Mouse (Mus musculus): ENCODE results near the gene Nudt15.

The Nudt15 gene

DNA sequence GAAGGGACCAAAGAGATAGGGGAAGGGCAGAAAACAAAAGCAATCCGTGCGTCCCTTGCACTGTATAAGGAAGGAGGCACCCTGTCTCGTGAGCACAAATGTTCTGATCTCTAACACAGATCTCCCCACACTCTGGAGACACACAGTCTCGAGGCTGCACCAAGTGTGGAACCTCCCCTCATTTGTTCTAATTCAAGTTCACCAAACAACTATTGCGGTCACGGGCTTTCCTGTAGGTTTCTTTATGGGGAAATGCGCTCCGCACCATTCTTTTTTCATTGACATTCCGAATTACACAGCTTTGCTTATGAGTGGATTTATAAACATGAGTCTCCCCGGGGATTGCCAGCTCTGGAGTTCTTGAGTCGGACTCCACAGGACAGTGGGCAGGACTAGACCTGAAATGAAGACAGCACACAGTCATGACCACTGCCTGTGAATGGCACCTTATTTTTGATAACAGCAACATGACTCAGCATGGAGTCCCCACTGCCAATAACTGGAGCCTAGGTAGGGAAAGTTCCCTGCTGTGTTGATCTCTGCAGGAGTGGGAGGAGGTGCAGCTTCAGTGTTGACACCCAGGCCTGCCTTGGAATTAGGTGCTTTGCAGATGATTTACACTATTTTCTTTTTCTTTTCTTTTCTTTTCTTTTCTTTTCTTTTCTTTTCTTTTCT, 40.2 kb downstream of the Nudt15 start:
- DNase-seq, result no peak

DNA sequence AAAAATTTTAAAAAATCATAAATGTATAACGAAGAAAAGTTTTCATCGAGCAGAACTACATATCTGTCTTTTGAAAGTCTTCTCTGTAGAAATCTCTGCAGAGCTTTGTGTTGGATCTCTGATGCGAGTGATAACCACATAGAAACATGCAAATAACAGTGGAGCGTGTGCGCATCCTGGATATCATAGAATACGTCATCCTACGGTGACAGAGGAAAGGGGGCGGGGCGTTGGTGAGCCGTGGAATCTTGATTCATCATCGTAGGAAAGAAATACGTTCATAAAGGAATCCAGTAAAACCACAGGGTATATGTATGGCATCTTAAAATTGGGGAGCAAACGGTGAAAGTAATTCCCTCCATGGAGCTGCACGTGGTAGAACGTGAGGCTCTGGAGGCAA, 40.8 kb downstream of the Nudt15 start:
- no peak for DNase-seq

DNA sequence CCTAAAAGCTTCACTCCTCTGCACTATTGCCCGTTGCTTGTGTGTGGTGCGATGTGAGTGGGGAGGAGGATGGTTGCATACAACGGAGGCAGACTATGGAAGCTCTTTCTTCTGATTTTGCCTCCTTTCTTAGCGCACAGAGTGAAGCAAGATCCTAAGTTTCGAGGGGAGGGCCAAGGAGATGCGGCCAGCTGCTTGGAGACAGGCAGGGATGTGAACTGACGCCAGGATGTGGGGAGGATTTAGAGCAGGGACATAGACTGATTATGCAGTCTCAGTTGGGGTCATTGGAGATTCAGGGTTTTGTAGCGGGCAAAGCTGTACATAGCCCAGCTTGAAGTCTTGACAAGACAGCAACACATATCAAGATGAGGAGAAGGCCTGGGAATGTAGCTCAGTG, 41.8 kb downstream of the Nudt15 start:
- DNase-seq, result no peak

DNA sequence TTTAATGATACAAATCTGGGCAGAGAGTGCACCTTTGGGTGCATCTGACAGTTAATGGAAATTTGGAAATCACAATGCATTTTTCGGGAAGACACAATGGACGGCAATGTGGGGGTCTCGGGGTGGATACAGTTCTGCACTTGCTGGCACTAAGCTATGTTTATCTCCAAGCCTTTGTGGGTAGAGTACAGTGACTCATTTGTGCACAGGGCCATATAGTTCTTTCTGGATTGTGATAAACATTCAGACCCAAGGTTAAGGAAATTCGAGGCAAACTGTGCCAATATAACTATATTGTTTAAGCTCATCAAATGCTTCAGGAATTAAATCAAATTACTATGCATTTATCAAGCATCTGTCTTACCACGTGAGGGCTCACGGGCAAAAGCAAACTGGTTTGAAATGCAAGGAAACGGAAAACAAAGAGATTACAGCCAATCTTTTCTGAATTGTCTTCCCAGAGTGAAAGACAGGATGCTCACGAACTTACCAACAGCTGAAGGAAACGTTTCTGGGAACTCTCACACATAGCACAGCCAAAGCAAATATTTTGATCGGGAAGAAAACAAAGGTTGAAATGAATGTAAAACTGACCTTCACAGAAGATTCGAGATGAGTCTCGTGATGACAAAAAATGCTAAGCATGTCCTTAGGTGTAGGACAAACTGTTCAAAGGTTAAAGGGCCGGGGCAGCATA, 44.7 kb downstream of the Nudt15 start:
- no peak for DNase-seq

DNA sequence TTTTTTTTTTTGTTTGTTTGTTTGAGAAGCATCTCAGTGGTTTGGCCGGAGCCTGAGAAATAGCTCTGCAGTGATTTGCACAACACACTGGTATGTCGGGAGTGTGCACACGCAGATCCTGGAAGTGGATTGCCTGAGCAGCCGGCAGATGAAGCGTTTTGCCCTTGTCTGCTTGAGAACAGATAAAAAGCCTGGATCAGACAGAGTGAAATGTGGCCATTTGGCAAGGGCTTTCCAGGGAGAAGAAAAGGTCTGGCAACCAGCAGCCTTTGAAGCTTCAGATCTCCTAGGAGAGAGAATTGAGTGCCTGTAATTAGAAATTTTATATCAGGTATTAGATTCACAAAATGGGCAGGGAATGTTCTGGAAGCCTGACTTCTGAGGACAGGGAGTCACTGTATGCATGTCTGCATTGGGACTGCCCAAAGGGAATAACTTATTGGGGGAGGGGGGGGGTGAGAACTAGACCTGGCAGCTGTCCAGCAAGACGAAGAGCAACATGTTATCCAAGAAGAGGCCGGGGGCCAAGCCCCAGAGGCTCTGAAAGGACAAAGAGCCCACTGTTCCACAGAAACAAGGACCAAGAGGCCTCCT, 45.4 kb downstream of the Nudt15 start:
- peak; percentile 42 for DNase-seq

DNA sequence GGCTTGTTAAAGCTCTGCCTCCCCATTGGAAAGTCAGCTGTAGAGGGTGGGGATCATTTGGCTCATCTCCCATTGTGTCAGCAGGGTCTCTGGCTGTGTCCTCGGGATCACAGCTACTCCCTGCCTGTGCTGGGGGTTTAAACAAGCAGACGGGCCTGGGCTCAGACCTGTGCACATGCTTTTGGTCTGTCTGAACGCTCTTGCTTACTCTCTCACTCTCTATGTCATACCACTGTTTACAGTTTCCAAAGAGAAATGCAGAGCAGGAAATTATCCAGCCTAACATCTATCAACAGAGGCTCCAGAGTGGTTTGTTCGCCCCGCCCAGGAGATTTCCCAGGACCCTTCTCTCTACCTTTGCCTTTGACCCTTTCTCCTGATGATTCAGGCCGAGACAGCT, 46.3 kb downstream of the Nudt15 start:
- DNase-seq, result no peak

DNA sequence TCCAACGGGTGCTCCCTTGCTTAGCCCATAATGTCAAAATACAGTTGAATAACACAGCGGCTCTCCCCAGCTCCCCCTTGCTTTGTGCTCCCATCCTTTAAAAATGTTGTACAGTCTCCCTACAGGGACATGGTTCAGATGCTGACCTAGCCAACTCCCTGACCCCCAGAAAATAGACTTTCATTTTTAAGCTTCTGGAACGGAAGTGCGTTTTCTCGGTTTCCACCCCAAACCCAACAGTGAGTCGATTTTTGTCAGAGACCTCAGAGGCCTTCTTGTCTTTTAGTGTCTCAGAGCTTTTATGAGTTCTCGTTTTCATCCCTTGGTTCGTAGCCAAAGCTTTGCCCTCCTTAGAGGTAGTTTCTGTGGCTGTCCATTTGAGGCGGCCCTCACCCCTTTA, 46.8 kb downstream of the Nudt15 start:
- DNase-seq, result no peak

DNA sequence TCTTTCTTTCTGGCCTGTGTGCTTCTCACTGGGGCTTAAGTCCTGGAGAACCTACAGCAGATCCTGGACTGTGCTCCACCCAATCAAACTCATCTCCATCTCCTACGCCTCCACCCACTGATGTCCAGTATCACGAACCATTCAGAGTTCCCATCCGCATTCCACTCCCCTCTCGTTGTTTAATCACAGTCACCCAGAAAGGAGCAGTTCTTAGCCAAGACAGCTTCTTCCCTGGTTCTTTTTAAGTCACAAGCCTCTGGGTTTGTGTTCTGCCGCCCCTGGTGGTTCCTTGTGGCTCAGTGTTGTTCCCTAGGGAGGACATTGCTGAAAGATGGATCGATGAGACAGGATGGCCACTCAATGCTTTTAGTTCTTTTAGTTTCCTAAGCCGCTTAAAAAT, 52.3 kb downstream of the Nudt15 start:
- no peak for DNase-seq

DNA sequence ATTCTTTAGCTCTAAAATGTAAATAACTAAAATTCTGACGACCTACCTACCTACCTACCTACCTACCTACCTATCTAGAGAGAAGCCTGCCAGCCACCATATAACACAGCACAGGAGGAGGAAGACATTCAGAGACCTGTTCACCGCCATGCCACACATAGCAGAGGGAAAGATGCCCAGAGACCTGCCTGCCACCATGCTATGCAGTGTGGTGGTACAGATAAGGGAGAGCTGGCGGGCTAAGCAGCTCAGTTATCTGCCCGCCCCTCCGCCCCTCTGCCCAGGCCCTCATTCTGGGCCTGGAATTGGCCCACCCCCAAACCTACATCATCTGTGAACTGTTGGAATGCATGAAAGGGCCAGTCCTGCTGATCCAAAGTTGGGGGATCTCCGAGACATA, 53.9 kb downstream of the Nudt15 start:
- DNase-seq, result no peak

DNA sequence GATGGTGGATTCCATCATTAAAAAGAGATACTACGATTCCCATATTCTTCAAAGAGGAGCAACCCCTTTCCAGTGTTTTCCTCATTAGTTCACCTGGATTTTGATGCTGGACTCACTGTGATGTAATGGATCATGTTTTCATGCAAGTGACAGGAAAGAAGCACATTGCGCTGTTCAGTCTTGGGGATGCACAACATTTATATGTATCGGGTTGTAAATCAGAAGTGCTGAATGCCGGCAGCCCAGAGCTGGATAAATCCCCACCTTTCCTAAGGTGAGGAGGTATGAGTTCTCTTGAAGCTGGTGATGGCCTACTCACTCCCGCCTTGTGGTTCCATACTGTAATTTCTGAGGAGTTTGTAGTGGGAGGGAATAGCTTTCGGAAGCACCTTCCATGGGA, 54.7 kb downstream of the Nudt15 start:
- no peak for DNase-seq

DNA sequence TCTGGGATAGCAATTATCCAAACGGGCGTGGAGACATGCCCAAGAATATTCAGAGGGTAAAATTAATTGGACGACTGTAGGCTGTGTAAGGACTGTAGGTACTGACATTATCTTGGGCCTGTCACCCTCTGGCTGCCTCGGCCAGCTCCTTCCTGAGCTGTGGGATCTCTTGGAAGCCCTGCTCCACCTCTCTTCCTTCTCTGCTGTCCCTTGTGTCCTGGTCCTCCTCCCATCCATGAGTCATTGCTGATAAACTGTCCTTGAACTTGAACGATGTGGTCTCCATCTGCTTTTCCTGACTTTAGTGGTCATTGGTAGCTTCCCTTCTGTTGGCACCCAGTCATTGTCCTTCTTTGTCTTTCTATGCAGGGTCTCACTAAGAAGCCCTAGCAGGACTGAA, 61.4 kb downstream of the Nudt15 start:
- DNase-seq, result no peak

DNA sequence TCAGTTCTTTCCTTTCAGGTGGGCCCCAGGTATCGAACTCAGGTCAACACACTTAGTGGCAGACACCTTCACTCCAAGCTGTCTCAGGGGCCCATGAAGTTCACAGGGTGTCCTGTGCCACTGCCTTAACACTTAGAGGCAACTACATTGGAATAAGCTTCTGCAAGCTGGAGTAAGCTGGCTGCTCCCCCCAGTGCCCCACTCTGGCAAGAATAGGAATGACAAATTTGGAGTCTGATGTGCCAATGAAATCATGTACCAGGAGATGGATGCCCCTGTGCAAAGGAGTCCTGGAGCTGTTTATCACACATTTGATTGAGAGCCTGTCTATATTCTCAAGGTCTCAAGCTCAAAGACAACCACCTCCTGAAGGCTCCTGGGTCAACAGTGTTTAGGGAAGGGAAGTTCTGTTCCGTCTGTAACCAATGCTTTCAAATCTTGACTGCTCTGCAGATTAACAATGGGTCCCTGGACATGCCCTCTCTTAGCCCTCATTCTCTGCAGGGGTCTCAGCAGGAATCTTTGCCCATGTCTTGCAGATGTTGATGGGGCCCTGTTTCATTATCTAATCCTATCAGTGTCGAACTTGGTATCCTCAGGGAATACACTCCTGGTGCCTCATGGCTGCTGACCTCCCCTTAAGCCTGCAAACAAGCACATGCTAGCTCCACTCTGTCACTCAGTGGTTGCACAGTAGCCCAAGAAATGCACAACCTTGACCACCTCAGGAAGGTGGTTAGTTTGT, 63.5 kb downstream of the Nudt15 start:
- no peak for DNase-seq

DNA sequence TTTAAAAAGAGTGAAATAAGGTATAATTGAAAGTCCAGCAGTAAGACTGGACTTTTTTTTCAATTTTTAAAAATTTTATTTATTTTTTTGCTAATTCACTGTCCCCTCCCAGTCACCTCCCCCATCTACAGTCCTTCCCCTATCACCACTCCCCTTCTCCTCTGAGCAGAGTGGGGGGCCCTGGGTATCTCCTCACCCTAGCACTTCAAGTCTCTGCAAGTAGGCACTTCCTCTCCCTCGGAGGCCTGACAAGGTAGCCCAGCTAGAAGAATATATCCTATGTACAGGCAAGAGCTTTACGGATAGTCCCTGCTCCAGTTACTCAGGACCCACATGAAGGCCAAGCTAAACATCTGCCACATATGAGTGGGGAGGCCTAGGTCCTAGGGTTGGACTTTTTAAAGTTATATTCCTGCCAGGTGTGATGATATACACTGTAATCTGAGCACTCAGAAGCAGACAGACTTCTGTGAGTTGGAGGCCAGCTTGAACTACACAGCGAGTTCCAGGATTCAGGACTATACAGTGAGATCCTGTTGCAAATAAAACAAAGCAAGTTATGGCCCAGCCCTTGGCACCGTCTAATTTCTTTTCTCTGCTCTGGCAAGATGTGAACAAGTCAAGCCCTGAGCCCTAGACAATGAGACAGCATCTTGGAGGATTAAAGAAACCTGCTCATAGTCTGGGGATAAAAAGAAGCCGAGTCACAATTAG, 64.4 kb downstream of the Nudt15 start:
- DNase-seq, result no peak

DNA sequence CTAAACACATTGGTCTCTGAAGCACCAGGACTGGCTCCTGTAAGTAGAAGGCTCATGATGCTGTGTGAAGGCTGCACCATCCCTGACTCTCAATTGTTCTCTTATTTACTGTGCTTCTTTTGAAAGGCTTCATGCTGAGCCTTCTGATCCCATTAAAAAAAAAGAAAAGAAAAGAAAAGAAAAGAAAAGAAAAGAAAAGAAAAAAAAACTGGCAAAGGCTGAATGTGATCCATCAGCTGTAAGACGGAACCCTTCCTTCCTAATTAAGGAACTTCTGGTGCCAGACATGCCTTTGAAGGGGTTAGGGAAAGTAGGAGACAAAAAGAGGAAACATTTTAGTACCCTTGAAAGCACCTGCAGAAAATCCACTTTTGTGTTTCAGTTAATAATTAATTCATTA, 68.3 kb downstream of the Nudt15 start:
- DNase-seq, result no peak

DNA sequence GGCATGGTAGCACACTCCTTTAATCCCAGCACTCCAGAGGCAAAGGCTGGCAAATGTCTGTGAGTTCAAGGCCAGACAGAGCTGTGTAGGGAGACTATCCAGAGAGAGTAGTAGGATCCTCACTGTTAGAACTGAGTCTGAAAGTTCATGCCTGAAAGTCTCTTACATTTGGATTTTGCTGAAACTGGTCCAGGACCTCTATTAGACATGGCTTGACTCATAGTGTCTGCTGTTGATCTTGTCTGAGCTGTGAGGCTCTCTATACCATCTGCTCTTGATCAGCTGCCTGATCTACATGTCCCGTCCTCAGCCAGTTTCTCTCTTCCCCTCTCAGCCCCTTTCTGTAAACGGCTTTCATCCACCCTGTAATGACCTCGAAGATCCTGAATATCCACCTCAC, 69.7 kb downstream of the Nudt15 start:
- no peak for DNase-seq

DNA sequence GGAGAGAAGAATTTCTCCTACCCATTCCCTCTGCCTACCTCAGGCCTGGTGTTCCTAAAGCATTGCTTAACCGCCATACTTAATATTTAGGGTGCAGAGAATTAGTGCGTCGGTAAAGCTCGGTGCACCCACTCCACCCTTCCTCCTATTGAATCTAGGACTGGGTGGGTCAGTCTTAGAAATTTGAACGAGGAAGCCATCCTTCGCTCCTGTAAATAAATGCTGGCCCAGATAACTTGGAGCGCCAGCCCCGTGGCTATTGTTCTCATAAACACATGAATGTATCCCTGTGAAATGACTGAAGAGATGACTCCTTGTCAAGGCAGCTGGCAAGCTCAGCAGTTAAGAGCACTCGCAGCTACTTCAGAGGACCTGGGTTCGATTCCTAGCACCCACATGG, 71.0 kb downstream of the Nudt15 start:
- DNase-seq, result no peak

DNA sequence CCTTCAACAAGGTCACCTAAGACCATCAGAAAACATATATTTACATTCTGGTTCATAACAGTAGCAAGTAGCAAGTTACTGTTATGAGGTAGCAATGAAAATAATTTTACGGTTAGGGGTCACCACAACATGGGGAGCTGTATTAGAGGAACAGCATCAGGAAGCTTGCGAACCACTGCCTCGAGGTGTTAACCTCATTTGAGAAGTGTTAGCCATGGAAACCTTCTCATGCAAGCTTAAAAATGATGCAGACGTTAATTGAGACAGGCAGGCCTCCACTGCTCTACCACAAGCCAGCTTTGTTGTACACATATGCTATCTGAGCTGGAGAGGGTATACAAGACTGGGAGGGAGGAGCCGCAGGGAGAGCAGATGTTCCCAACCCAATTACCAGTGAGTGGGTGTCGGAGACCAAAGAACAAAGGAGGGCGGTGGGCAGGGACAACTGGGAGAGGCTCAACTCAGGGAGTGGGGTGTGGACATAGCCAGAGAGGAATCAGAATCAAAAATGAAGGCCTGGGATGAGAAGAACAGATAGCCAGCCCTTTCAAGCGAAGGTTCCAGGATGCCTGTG, 71.6 kb downstream of the Nudt15 start:
- no peak for DNase-seq

DNA sequence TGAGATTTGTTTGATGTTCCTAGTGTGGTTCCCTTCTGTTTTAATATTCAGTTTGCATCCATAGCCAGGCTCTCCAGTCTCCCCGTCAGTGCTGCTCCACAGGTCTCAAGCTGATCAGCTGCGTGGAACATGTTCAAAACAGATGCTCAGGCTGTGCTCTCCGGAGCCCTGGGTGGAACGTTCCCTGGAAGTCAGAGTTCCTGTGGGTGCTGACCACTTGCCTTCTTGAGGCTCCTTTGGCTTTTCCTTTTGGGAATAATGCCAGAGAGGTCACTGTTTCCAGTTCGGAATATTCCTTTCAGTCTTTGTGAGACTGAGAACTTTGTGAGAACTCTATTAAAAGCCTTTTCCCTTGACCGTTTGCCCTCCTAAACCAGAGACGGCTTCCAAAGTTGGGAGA, 72.5 kb downstream of the Nudt15 start:
- DNase-seq, result no peak

DNA sequence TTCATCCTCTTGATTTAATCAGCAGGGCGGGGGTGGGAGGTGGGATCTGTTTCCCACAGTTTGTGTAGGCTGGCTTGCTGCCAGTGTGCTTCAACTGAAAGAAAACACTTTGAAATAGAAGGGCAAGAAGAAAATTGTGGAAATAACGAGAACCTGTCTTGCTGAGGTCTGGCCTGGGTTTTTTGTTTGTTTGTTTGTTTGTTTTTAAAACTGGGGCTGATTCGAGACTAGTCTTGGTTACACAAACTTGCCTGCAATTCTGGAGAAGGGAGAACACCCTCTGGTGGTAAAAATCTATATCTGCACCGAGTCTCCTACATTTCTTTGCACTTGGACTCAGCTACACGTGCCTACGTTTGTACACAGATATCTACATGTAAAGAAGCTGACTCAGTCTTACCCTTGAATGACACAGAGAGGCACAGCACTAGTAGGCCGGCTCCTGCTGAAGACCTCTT, 73.4 kb downstream of the Nudt15 start:
- peak; percentile 39 for DNase-seq

DNA sequence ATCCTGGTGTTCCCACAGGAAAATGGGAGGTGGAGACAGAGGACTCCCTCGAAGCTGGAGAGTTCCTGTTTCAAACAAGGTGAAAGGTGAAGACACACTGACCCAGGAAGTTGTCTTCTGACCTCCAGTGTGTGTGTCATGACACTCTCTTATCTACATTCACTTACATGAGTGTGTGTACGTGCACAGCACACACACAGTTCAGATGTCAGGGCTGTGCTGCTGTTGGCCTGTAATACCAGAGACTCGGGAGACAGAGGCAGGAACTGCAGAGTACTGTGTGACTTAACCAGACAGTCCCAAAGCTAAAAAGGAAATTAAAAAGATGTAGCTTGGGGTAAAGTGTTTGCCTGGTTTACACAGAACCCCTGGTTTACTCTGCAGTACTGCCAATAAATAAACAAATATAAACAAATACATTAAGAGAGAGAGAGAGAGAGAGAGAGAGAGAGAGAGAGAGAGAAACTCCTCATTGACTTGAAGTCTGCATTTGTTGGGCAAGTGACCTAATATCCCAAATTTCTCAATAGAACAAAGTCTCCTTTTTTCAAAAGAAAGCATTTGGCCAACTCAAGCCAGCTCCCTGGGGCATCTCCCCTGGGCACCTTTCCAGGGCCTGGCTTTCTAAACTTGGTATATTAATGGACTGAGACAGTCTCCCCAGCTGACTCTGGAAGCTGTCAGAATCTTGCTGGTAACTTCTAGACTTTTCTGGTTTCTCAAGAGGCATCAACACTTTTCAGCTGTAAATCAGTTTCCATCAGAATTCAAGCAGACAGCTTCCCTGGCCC, 74.2 kb downstream of the Nudt15 start:
- peak; percentile 65 for DNase-seq

DNA sequence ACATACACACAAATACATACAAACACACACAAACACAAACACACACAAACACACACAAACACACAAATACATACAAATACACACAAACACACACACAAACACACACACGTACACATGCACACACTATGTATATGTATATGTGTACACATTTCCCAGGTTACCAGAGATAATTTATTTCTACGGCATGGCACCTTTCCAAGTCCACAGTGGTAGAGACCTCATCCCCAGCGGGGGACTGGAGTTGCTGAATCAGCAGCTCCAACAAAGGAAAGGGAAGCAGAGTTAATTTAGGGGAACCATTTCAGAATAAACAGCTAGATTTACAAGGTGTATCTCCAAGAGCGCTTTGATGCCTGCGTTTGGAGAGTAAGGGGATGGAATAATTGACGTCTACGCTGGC, 75.8 kb downstream of the Nudt15 start:
- DNase-seq, result no peak

DNA sequence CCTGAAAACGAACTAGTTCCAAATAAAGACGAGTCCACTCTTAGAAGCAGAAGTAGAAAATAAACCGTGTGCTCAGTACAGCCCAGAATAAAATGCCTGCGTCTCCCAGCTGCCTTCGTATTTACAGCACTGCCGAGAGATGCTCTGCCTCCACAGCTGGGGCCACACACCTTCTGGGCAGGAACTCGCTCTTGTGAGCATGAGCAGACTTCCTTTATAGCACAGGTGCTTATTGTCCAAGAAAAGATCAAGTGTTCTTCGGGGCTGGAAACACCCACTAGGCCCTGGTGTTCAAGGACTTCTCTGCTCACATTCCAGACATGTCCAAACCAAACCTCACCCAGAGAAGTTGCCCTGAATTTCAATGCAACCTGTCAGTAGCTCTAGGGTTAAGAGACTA, 77.4 kb downstream of the Nudt15 start:
- no peak for DNase-seq
